Mouse (Mus musculus) limb, embryonic 15.5 days (tissue): ENCODE results near the gene Pou2f1. TPM values are rescaled to one million over a fixed set of nuclear protein-coding genes. Genes with fewer than 3 reads are reported as not detected.

Experiments used
- ATAC-seq: fragments of 200-750 bp; cut with Nextera tagmentation; 2 replicates; pipeline ENCODE4 v1.8.0; 2017; ENCODE audit warnings: low read depth, moderate TSS enrichment; ENCODE audit not compliant: insufficient number of reproducible peaks, low FRiP score, low TSS enrichment
- H3K27ac ChIP-seq: fragments of 300-500 bp; sonication (generic); 2 replicates; pipeline ENCODE4 v1.5.1; 2015; ENCODE audit warnings: moderate library complexity, mild to moderate bottlenecking, inconsistent platforms
- H3K27me3 ChIP-seq: fragments of 300-500 bp; sonication (generic); 2 replicates; pipeline ENCODE4 v1.6.1; 2015; ENCODE audit warnings: inconsistent platforms
- H3K36me3 ChIP-seq: fragments of 300-500 bp; sonication (generic); 2 replicates; pipeline ENCODE4 v1.6.1; 2015; ENCODE audit warnings: inconsistent platforms
- H3K4me1 ChIP-seq: fragments of 300-500 bp; sonication (generic); 2 replicates; pipeline ENCODE4 v1.6.1; 2015; ENCODE audit warnings: inconsistent platforms
- H3K4me2 ChIP-seq: fragments of 300-500 bp; sonication (generic); 2 replicates; pipeline ENCODE4 v1.6.1; 2015; ENCODE audit warnings: mild to moderate bottlenecking, inconsistent platforms
- H3K4me3 ChIP-seq: fragments of 300-500 bp; sonication (generic); 2 replicates; pipeline ENCODE4 v1.5.1; 2015; ENCODE audit warnings: mild to moderate bottlenecking, inconsistent platforms
- H3K9ac ChIP-seq: fragments of 300-500 bp; sonication (generic); 2 replicates; pipeline ENCODE4 v1.6.1; 2015; ENCODE audit warnings: inconsistent platforms
- H3K9me3 ChIP-seq: fragments of 300-500 bp; sonication (generic); 2 replicates; pipeline ENCODE4 v1.6.1; 2016; ENCODE audit warnings: inconsistent platforms
- WGBS: fragments of 180-500 bp; shearing (Covaris S2); methylation state at CpG from one replicate; pipeline ENCODE4 v1.1.7; 2015; 5-methylcytosine and 5-hydroxymethylcytosine counted together
- polyA plus RNA-seq: library from polyadenylated mRNA; unstranded; fragments of >200 nt; fragmentation: Nextera tagmentation; extraction: Ambion mirVana; gene quantifications from 2 replicates; pipeline ENCODE4 v1.2.1, GENCODE M21; 2015

Pou2f1 gene
- polyA plus RNA-seq: 8.1 and 9.5 TPM in 2 replicates

DNA sequence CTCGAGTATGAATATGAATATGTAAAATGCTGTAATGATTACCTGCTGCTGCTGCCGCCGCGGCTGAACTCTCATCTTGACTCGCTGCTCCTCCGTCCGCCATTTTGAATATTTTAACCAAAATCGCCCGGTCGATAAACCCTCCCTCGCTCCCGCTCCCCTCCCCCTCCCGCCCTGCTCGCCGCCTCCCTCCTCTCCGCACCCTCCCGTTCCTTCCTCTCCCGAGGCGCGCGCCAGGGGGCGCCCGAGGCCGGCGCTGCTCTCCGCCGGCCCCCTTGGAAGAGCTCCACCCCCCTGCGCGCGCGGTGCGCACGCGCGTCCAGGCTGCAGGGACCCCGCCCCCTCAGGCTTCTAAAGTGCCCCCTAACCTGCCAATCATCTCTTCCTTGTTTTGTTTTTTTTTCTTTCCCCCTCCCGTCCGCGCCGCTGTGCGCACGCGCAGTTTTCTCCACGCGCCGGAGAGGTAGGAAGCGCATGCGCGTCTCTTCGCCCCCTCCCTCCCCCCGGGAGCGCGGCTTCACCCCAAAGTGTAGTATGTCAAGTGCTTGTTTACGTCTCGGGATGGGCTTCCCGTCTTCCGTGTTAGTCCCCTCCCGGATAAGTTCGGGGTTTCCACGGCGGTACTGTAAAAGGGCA, at the start of gene Pou2f1:
TSS of gene Pou2f1 (minus strand) at position 159 of the 636 bp plus-strand sequence.
- Histone ChIP-seq H3K27me3 (no peaks in the 10 kb centered on the region), H3K9ac (peak within 1 kb of the TSS; percentile 82), H3K4me3 (peak within 1 kb of the TSS; percentile 92), H3K9me3 (no peaks in the 10 kb centered on the region), H3K4me1 (peaks cover 11% of the 10 kb centered on the region; the same call in 1 of the 2 replicates), H3K36me3 (no peaks in the 10 kb centered on the region), H3K27ac (peak within 1 kb of the TSS; percentile 93), H3K4me2 (peak within 1 kb of the TSS; percentile 92)
- peak; percentile 91 for ATAC-seq
- under 1% methylated on average over 58 of the region's 61 CpGs for WGBS

GRCm38 (mm10) chr1:166049046-166049827, 46.8 kb upstream of the Pou2f1 start:
- Histone ChIP-seq H3K4me2 (peak overlapping the region; percentile 88), H3K27ac (peak overlapping the region; percentile 59), H3K36me3 (no peaks in the 10 kb centered on the region), H3K4me3 (peak overlapping the region; percentile 41), H3K4me1 (peaks cover 39% of the 10 kb centered on the region), H3K27me3 (peaks cover 15% of the 10 kb centered on the region), H3K9ac (no peak overlapping the region), H3K9me3 (no peaks in the 10 kb centered on the region)
- WGBS: 5% methylated on average over 11 of the region's 11 CpGs
- peak; percentile 46 for ATAC-seq

DNA sequence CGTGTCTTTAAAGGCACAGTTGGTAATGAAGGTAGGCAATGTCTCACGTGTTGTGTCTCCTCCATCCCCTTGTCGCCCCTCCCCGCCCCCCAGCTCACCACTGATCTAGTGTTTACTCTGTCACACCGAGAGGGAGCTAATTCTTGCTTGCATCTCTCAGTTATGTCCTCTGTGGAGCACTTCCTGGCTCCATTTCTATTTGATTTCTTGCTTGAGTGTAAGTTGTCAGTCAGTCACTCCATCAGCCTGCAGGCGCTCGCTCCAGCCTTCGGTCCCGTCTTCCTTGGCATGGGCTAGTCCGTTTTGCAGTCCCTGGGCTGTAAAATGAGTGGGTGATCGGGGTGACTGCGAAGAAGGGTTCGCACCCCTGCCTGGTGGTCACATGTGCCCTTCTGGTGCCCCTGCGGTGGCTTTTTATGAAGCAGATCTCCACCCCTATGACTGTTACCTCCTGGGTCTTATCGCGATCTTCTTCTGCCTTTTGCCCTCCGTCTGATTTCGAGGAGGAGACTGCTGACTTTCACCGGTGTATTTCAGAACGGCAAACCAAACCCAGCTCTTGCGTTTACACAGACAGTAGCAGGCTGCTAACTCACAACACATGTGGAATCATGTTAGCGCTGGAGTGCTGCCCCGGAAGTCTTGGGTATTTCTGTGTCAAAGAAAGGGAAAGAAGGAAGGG, 45.9 kb upstream of the Pou2f1 start:
- WGBS: 2% methylated on average over 23 of the region's 23 CpGs
- H3K9ac ChIP-seq: no peak overlapping the region
- peaks cover 39% of the 10 kb centered on the region for H3K4me1 ChIP-seq
- no peaks in the 10 kb centered on the region for H3K36me3 ChIP-seq
- H3K27ac ChIP-seq: peak overlapping the region; percentile 59
- H3K27me3 ChIP-seq: peaks cover 15% of the 10 kb centered on the region
- H3K4me2 ChIP-seq: peak overlapping the region; percentile 88
- no peak for ATAC-seq
- H3K9me3 ChIP-seq: no peaks in the 10 kb centered on the region
- peak overlapping the region; percentile 41 for H3K4me3 ChIP-seq

- Histone ChIP-seq H3K9ac (no peak overlapping the region), H3K4me3 (peak overlapping the region; percentile 41), H3K9me3 (no peaks in the 10 kb centered on the region), H3K36me3 (no peaks in the 10 kb centered on the region), H3K4me1 (peaks cover 39% of the 10 kb centered on the region), H3K4me2 (peak overlapping the region; percentile 88), H3K27ac (peak overlapping the region; percentile 59; the same call in 1 of the 2 replicates), H3K27me3 (peaks cover 14% of the 10 kb centered on the region)
- WGBS: 8% methylated on average over 25 of the region's 25 CpGs
- no peak for ATAC-seq
Observed at GRCm38 (mm10) chr1:166047505-166048170, 45.2 kb upstream of the Pou2f1 start.

- peaks cover 39% of the 10 kb centered on the region for H3K4me1 ChIP-seq
- H3K4me2 ChIP-seq: 0 out of 2 replicates have a peak overlapping the region, but pooled peaks have one; percentile 17
- H3K27me3 ChIP-seq: peaks cover 13% of the 10 kb centered on the region
- H3K4me3 ChIP-seq: no peak overlapping the region
- peak overlapping the region; percentile 54; the same call in 1 of the 2 replicates for H3K27ac ChIP-seq
- no peak for ATAC-seq
- H3K36me3 ChIP-seq: no peaks in the 10 kb centered on the region
- H3K9ac ChIP-seq: no peak overlapping the region
- no peaks in the 10 kb centered on the region for H3K9me3 ChIP-seq
- WGBS: 36% methylated on average over 4 of the region's 4 CpGs
Observed at GRCm38 (mm10) chr1:166045894-166046197, 43.4 kb upstream of the Pou2f1 start.

DNA sequence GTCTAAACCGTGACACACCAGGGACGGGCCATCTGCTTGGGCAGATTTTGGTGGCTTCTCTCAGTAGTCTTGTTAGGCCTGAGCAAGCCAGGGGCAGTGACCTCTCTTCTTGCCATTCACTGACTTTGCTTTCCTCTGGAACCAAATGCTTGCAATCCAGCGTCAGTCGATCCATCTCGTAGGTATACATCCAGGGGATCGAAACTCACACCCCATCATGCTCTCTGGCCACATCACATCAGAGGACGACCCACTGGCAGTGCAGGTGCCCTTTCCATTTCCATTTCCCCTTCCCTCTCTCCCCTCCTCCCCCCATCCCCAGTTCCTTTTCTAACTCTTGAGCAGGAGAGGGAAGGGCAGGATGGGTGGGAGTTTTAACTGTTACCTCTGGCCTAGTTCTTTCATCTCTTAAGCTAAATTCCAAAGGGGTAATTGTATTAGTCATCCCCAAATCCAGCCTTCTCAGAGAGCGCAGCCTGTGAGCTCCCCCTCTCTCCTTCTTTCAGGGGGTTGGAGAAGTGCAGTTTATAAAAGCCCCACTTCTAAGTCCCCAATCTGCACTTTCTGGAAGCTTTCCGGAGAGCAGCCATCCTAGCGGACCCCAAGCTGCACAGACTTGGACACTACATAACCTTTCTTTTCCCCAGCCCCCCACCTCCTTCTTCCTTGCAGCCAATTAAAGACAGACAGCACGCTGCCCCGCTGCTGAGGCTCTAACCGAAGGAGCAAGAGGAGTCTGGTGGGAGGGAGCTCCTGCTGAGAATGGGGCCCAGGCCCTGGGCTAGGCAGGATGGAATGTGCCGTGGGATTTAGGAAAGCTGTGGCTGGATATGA, 42.8 kb upstream of the Pou2f1 start:
- Histone ChIP-seq H3K36me3 (no peaks in the 10 kb centered on the region), H3K9me3 (no peaks in the 10 kb centered on the region), H3K9ac (no peak overlapping the region), H3K4me1 (peaks cover 39% of the 10 kb centered on the region), H3K4me2 (0 out of 2 replicates have a peak overlapping the region, but pooled peaks have one; percentile 17), H3K27ac (peak overlapping the region; percentile 54; the same call in 1 of the 2 replicates), H3K4me3 (no peak overlapping the region), H3K27me3 (peaks cover 13% of the 10 kb centered on the region)
- WGBS: 28% methylated on average over 14 of the region's 14 CpGs
- no peak for ATAC-seq

GRCm38 (mm10) chr1:166043451-166044149, 41.1 kb upstream of the Pou2f1 start:
- Histone ChIP-seq H3K4me1 (peaks cover 28% of the 10 kb centered on the region), H3K27ac (no peak overlapping the region), H3K4me2 (no peak overlapping the region), H3K9me3 (no peaks in the 10 kb centered on the region), H3K27me3 (peaks cover 13% of the 10 kb centered on the region), H3K9ac (no peak overlapping the region), H3K36me3 (no peaks in the 10 kb centered on the region), H3K4me3 (no peak overlapping the region)
- WGBS: 67% methylated on average over 21 of the region's 21 CpGs
- ATAC-seq: no peak

GRCm38 (mm10) chr1:166041501-166041900, 39.0 kb upstream of the Pou2f1 start:
- no peak for ATAC-seq
- Histone ChIP-seq H3K4me2 (no peak overlapping the region), H3K4me1 (peaks cover 13% of the 10 kb centered on the region), H3K4me3 (no peak overlapping the region), H3K9ac (no peak overlapping the region), H3K27ac (no peak overlapping the region), H3K9me3 (no peaks in the 10 kb centered on the region), H3K36me3 (no peaks in the 10 kb centered on the region), H3K27me3 (peaks cover 2% of the 10 kb centered on the region; the same call in 1 of the 2 replicates)
- 29% methylated on average over 1 of the region's 1 CpGs for WGBS

GRCm38 (mm10) chr1:166038731-166039332, 36.4 kb upstream of the Pou2f1 start:
- H3K9me3 ChIP-seq: no peaks in the 10 kb centered on the region
- H3K36me3 ChIP-seq: no peaks in the 10 kb centered on the region
- H3K4me3 ChIP-seq: no peak overlapping the region
- no peak overlapping the region for H3K4me2 ChIP-seq
- no peak overlapping the region for H3K27ac ChIP-seq
- H3K4me1 ChIP-seq: no peaks in the 10 kb centered on the region
- no peak overlapping the region for H3K9ac ChIP-seq
- H3K27me3 ChIP-seq: no peaks in the 10 kb centered on the region
- no peak for ATAC-seq
- 86% methylated on average over 2 of the region's 2 CpGs for WGBS

DNA sequence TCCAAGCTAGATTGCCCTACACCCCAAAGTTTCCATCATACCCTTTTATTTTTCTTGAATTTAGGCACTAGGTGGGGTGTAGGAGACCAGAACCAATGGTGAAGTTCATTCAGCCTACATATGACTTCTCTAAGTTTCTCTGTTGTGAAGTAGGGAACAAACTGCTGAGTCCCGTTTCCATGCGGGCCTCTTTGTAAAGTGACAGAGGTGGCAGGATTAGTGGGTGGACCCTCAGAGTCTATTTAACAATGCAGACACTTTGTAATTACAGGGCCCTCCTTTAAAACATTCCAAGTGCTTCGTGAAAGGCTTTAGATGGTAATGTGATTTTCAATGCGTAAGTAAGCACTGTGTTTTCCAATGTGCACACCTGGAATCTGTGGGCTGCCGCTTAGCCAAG, 32.6 kb upstream of the Pou2f1 start:
- Histone ChIP-seq H3K27me3 (no peaks in the 10 kb centered on the region), H3K4me3 (no peak overlapping the region), H3K36me3 (no peaks in the 10 kb centered on the region), H3K27ac (no peak overlapping the region), H3K9ac (no peak overlapping the region), H3K4me1 (no peaks in the 10 kb centered on the region), H3K4me2 (no peak overlapping the region), H3K9me3 (no peaks in the 10 kb centered on the region)
- 26% methylated on average over 5 of the region's 5 CpGs for WGBS
- no peak for ATAC-seq
